Mouse (Mus musculus) embryonic fibroblast, embryonic 13.5 days (primary cell): ENCODE measurements at regions not wholly inside any gene's neighbourhood (a gene's known extent, or its start where the extent isn't known, plus 50 kb on each side); places are given as distances from the start of the nearest gene placed in this dataset.
A peak's percentile ranks its signal among the peaks of the same experiment; 100 is the strongest.

Experiments used
- H3K27ac ChIP-seq: 2 replicates; pipeline ENCODE4 v1.5.1; 2012; ENCODE audit warnings: low read length, control low read depth, inconsistent platforms; ENCODE audit not compliant: insufficient read depth
- H3K4me1 ChIP-seq: 2 replicates; pipeline ENCODE4 v1.6.1; 2011; ENCODE audit warnings: low read length; ENCODE audit not compliant: control insufficient read depth, insufficient read depth
- H3K4me3 ChIP-seq: 2 replicates; pipeline ENCODE4 v1.5.1; 2011; ENCODE audit warnings: mild to moderate bottlenecking, control low read depth, low read length; ENCODE audit not compliant: insufficient read depth
- CTCF ChIP-seq: IDR thresholded peaks from 2 replicates; pipeline ENCODE4 v1.5.1; 2011; ENCODE audit warnings: mild to moderate bottlenecking, control low read depth, low read length, moderate library complexity, borderline replicate concordance; ENCODE audit not compliant: insufficient read depth
- POLR2A ChIP-seq: IDR thresholded peaks from 2 replicates; pipeline ENCODE4 v1.6.1; 2011; ENCODE audit warnings: low read depth, mild to moderate bottlenecking, control low read depth, low read length, moderate library complexity

DNA sequence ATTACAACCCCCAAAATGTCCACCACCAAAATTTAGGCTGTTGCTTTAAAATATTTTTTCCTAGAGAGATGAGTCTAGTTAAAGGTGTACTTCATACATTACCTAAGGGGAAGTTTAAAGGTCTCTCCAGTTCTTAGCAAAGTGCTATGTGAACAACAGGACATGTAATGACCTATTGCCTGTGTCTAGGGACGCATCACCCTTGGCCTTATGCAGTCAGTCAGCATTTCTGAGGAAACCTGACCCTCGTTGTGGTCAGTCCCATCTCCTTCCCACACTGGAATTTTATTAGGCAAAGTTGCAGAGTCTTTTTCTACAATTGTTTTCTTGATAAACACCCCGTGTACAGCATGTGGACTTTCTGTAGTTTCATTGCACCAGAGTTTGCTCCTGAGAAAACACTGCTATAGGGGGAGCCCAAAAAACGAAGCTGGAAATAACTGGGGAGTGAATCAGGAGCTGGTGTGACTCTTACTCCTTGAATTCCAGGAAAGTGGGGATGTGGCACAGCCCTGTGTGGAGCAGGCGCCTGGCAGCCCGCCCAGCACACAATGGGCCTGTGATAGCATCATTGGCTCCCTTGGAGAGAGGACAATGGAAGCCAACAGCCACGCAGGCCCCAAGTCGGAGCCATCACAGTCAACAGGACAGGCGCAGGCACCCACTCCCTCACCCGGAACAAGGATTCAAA is 269.2 kb downstream of the Cxcl12 start:
- Histone ChIP-seq H3K4me1 (peaks cover 14% of the 10 kb centered on the region), H3K4me3 (no peak overlapping the region), H3K27ac (peak overlapping the region; percentile 65)
- no peak for TF ChIP-seq CTCF

DNA sequence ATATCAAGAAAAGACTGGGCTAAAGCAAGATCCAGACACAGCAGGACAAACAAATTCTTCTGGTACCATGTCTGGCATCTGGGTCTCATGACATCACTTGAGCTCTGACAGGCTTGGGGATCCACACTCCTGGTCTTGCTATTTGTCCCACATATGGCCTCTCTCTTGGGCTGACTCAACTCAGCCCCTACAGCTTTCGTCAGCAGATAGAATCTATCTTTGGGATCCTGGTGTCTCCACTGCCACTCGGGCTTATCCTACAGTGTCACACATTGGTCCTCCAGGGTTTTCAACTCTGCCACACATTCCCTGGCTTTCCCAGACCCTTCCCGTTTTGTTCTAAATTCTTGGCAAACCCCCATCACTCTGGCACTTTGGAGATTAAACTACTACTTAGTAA is 280.3 kb downstream of the Cxcl12 start:
- 0 out of 2 replicates have a peak, but pooled peaks cover 2% of the 10 kb centered on the region for H3K4me1 ChIP-seq
- no peak for TF ChIP-seq CTCF
- no peak for TF ChIP-seq POLR2A
- no peak overlapping the region for H3K4me3 ChIP-seq
- peak overlapping the region; percentile 12; the same call in 1 of the 2 replicates for H3K27ac ChIP-seq

DNA sequence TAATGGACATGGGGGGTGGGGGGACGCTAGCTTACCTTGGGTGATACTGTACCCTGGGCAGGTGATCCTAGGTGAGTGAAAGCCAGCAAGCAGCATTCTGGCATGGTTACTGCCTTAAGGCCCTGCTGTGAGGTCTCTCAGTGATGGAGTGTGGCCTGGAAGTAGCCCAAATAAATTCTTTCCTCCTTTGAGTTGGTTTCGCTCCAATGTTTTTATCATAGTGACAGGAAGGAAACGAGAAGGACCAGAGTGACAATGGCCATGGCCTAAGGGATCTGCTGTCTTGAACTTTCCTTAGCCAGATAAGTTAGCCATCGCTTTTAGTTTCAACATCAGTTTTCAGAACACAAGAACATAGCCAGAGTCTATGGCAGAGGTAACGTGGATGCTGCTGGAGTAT is 282.7 kb downstream of the Cxcl12 start:
- H3K4me3 ChIP-seq = no peak overlapping the region
- no peak overlapping the region for H3K27ac ChIP-seq
- TF ChIP-seq CTCF = no peak
- H3K4me1 ChIP-seq = 0 out of 2 replicates have a peak, but pooled peaks cover 2% of the 10 kb centered on the region

DNA sequence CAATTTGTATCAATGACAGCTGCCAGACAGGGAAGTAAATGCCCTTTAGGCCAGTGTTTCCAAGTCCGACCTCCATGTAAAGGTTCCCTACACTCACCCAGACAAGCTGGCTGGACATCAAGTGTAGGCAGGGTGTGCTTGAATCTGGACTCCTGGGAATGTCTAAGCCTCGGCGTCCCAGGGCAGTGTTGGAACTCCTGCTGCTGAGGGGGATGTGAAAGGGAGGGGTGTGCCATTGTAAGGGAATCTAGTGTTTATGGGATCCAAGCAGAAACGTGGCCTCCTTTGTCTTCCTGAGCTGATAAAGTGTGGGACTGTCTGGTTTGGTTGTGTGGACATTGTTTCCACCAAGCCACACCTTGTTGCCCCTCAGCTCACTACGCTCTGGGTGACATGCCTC is 291.9 kb downstream of the Cxcl12 start:
- Histone ChIP-seq H3K27ac (no peak overlapping the region), H3K4me1 (no peaks in the 10 kb centered on the region), H3K4me3 (no peak overlapping the region)
- TF ChIP-seq CTCF (no peak), POLR2A (no peak)

DNA sequence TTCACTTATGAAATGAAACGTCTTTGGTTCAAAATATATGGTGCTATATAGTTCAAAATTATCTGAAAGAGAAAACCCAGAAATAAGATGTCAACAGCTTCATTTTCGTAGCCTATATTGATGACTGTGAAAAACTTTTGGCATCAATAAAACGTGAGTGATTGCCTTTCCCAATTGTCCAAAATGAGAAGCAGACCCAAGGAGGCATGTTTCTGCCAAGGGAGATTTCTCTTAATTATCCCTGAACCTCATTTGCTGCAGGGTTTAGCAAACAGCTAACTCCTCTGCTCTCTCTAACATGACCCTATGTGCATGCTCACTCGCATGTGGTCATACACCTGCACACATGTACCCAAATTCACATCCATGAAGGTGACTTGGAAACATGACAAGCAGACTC is 296.8 kb downstream of the Cxcl12 start:
- peaks cover 7% of the 10 kb centered on the region for H3K4me1 ChIP-seq
- no peak for TF ChIP-seq POLR2A
- no peak for TF ChIP-seq CTCF
- H3K4me3 ChIP-seq = no peak overlapping the region
- peak overlapping the region; percentile 58 for H3K27ac ChIP-seq

DNA sequence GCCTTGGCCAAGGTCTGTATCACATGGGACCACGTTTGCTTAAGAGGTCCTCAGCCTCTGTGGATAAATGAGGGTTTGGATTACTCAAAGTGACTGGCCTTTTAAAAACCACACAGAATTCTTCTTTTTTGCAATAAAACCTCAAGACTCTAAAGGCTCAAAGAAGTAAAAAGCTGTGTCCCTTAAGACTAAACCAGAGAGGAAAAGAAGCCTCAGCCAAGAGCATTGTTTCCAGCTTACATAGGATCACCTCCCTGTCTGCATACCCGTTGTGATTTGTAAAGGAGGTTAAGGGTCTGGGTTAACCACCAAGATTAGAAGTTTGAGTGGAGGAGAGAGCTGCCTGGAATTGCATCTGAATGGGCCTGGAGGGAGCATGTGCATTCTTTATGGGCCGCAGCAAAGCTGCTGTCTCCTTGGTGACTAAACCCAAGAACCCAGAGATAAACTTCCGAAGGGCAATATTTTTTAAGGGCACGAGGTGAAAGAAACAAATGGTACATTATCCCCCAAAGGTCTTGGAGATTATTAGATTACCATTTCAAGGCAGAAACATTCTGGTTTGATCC is 297.4 kb downstream of the Cxcl12 start:
- H3K4me1 ChIP-seq = peaks cover 7% of the 10 kb centered on the region
- peak overlapping the region; percentile 58 for H3K27ac ChIP-seq
- H3K4me3 ChIP-seq = no peak overlapping the region
- TF ChIP-seq CTCF = no peak
- TF ChIP-seq POLR2A = no peak

DNA sequence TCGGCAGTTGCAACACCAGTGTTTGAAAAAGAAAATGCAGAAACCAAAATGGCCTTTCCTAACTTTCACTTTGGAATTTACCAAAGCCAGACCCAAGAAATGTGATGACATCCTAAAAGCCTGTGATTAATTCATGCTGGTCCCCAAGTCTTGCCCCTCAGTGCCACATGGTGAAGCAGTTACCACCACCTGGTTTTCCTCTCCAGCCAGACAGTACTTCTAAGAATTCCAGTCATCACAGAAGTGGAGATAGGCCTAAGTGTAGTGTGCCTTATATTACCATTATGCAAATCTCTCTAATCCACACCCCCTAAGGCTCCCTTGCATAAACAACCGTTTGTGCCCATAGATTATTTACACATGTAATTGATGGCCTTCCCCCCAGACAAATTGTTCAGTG is 311.0 kb downstream of the Cxcl12 start:
- Histone ChIP-seq H3K4me1 (no peaks in the 10 kb centered on the region), H3K4me3 (no peak overlapping the region), H3K27ac (no peak overlapping the region)
- no peak for TF ChIP-seq POLR2A
- TF ChIP-seq CTCF = no peak

DNA sequence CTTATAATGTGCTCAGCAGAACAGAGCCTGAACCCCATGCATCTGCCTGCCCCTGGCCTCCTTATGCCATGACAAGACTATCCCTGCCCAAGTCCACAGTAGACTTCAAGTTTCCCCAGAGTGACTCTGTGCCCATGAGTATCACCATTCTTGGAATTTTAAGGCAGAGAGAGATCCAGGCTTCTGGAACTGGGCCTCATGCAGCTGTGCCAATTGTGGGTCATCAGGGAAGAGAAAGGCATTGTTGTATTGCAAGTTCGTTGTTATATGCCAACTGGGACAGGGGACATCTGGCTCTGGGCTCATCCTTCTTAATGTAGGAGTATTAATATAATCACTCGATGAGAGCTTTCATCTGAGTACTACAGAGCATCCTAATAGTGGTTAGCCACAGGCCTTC is 312.1 kb downstream of the Cxcl12 start:
- TF ChIP-seq POLR2A (no peak), CTCF (no peak)
- no peaks in the 10 kb centered on the region for H3K4me1 ChIP-seq
- no peak overlapping the region for H3K4me3 ChIP-seq
- H3K27ac ChIP-seq = no peak overlapping the region

DNA sequence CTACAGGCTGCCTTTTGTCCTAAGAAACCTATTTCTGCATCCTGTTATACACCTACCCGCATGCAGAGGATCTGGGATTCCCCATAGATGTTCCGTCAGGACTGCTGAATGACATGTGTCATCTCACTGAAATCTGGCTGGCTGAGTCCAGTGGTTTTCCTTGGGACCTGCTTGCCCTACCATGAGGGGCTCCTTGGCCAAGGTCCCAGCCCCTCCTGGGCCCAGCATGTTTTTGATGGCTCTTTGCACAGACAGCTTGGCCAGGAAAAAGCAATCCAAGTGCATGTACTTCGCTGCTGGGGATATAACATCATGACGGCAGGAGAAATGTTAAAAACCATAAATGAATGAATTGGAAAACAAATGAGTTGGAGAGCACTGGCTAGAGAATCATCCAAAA is 320.8 kb downstream of the Cxcl12 start:
- Histone ChIP-seq H3K27ac (no peak overlapping the region), H3K4me3 (no peak overlapping the region), H3K4me1 (no peaks in the 10 kb centered on the region)
- TF ChIP-seq POLR2A (no peak), CTCF (no peak)

DNA sequence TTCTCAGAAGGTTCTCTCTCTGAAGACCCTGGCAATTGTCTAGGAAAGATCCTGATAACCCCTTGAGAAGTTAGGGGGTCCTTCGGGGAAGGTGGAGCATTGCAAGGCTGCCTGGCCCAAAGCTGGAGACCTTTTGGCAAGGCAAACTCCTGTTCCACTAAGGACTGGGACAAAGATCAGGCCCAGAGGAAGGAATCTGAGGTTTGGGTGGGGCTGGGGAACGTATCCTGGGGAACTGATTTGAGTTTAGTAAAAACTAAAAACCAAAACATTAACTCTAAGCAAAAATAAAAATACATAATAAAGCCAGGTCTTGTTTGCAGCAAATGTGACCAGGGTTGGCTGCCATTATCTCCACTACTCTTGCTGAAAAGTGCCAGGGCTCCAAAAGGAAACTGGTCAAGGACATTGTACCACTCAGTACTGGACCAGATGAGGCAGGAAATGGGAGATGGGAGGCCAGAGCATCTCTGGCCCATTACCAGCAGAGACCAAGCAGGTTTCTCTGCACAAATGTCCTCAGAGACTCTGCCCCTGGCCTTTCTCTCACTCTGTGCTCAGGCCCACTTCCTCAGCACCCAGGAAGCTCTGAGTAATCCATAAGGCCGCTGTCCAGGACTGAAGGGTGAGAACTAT is 321.5 kb downstream of the Cxcl12 start:
- no peak overlapping the region for H3K27ac ChIP-seq
- peaks cover 2% of the 10 kb centered on the region; the same call in 1 of the 2 replicates for H3K4me1 ChIP-seq
- no peak overlapping the region for H3K4me3 ChIP-seq
- TF ChIP-seq POLR2A = no peak
- TF ChIP-seq CTCF = no peak
